Mouse (Mus musculus) midbrain, embryonic 10.5 days (tissue): ENCODE data around the gene Diablo. TPM values are rescaled to one million over a fixed set of nuclear protein-coding genes. Genes with fewer than 3 reads are reported as not detected.
"Not testable (repeated sequence)": the region's sequence is repeated elsewhere in the genome, so short reads cannot be mapped to it uniquely, and the experiment has no call there.

ENCODE experiments used
- DNase-seq: peaks from one replicate; pipeline ENCODE4 v3.0.0-alpha.2; 2017; ENCODE audit warnings: low spot score
- H3K27ac ChIP-seq: fragments of 300-500 bp; sonication (generic); replicated peaks from 2 replicates; pipeline ENCODE4 v1.5.1; 2016; ENCODE audit warnings: mild to moderate bottlenecking
- H3K27me3 ChIP-seq: fragments of 300-500 bp; sonication (generic); 2 replicates; pipeline ENCODE4 v1.6.1; 2016; ENCODE audit warnings: low read depth, mild to moderate bottlenecking; ENCODE audit not compliant: poor library complexity, severe bottlenecking
- H3K36me3 ChIP-seq: fragments of 300-500 bp; sonication (generic); 2 replicates; pipeline ENCODE4 v1.6.1; 2016; ENCODE audit warnings: mild to moderate bottlenecking, moderate library complexity
- H3K4me1 ChIP-seq: fragments of 300-500 bp; sonication (generic); 2 replicates; pipeline ENCODE4 v1.6.1; 2016
- H3K4me3 ChIP-seq: fragments of 300-500 bp; sonication (generic); 2 replicates; pipeline ENCODE4 v1.5.1; 2016; ENCODE audit warnings: mild to moderate bottlenecking, moderate library complexity
- H3K9me3 ChIP-seq: fragments of 300-500 bp; sonication (generic); replicated peaks from 2 replicates; pipeline ENCODE4 v1.6.1; 2016; ENCODE audit warnings: mild to moderate bottlenecking
- WGBS: fragments of 180-500 bp; shearing (Covaris S2); methylation state at CpG from one replicate; pipeline ENCODE4 v1.1.7; 2016; 5-methylcytosine and 5-hydroxymethylcytosine counted together
- polyA plus RNA-seq: library from polyadenylated mRNA; unstranded; fragments of >200 nt; fragmentation: Nextera tagmentation; extraction: Ambion mirVana; gene quantifications from 2 replicates; pipeline ENCODE4 v1.2.1, GENCODE M21; 2016

Gene Diablo
- polyA plus RNA-seq, 1 experiment from 2014 or later = 157 TPM

DNA sequence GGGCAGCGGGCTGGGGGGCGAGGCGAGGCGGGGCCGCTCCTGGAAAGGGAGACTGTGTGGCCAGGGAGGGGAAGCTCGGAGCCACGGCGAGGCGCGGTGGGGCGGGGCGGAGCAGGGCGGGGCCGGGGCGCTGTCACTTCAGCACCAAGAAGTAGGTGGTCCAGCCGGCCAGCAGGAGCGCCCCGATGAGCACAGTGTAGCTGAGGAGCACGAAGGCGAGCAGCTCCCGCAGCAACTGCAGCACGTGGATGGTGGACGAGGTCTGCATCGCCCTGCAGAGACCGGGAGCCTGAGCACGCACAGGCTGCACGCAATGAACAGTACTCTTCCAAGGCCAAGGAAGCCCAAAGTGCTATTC is 396 bp upstream of the Diablo start:
- H3K4me3 ChIP-seq = peak overlapping the region; percentile 99
- no peaks in the 10 kb centered on the region for H3K27me3 ChIP-seq
- under 1% methylated on average over 27 of the region's 27 CpGs for WGBS
- no peaks in the 10 kb centered on the region for H3K9me3 ChIP-seq
- DNase-seq = no peak
- H3K36me3 ChIP-seq = peaks cover 27% of the 10 kb centered on the region
- peak overlapping the region; percentile 91 for H3K27ac ChIP-seq
- peaks cover 36% of the 10 kb centered on the region for H3K4me1 ChIP-seq

DNA sequence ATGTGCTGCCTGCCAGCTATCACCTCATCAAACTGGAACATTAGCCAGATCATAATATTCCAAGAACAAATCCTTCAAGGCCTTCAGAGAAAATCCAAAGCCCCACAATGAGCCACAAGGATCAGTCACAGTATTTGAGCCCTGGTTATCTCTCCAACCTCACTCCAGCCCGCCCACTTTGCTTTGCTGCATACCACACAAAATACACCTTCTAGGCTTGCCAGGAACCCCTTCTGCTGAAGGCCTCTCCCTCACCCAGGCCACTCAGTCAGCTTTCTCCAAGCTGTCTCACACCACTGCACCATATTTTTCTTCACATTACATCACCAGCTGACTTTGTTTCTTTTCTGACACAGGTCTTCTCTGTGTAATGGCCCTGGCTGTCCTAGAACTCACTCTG is 1.8 kb downstream of the Diablo start:
- no peak for DNase-seq
- H3K27me3 ChIP-seq = no peaks in the 10 kb centered on the region
- no peaks in the 10 kb centered on the region for H3K9me3 ChIP-seq
- H3K4me3 ChIP-seq = no peak overlapping the region
- H3K36me3 ChIP-seq = peaks cover 32% of the 10 kb centered on the region
- peaks cover 36% of the 10 kb centered on the region for H3K4me1 ChIP-seq
- 86% methylated on average over 1 of the region's 1 CpGs for WGBS
- no peak overlapping the region for H3K27ac ChIP-seq

DNA sequence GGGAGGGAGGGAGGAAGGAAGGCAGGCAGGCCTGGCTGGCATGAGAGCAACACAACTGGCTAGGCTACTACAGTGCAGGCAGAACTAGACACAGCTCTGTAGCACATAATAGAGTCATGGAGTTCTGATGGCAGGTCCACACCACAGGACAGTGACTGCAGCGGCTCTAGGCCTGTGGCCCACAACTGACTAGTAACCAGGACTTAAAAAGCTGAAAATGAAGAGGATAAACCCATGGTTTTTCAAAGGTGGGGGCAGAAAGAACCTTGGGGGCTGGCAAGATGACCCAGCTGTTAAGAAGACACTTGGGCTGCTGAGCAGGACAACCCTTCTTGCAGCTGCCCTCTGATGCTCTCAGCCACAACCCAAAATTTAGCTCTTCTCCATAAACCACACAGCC is 2.4 kb downstream of the Diablo start:
- DNase-seq = no peak
- WGBS = 88% methylated on average over 1 of the region's 1 CpGs
- H3K27me3 ChIP-seq = no peaks in the 10 kb centered on the region
- peaks cover 36% of the 10 kb centered on the region for H3K4me1 ChIP-seq
- no peaks in the 10 kb centered on the region for H3K9me3 ChIP-seq
- H3K27ac ChIP-seq = no peak overlapping the region
- H3K36me3 ChIP-seq = peaks cover 36% of the 10 kb centered on the region
- no peak overlapping the region for H3K4me3 ChIP-seq

DNA sequence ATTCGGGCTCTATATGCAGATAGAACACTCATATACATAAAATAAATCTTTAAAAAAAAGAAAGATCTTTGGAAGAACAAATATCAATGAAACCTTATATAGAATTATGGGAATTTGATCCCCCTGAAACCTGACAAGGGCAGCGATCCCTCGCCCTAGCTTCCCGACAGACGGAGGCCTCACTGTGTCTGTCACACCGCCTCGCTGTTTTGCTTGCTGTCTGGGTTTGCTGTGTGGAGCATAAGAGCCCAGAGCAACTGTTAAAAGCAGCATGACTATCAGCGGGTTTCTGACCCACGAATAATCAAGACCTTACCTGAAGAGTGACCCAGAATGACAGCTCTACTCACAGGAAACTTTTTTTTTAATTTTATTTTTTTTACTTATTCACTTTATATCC is 3.3 kb downstream of the Diablo start:
- no peaks in the 10 kb centered on the region for H3K27me3 ChIP-seq
- no peaks in the 10 kb centered on the region for H3K9me3 ChIP-seq
- H3K4me1 ChIP-seq = peaks cover 36% of the 10 kb centered on the region
- no peak overlapping the region for H3K4me3 ChIP-seq
- H3K27ac ChIP-seq = no peak overlapping the region
- DNase-seq = no peak
- H3K36me3 ChIP-seq = peaks cover 45% of the 10 kb centered on the region
- WGBS = 89% methylated on average over 9 of the region's 9 CpGs

DNA sequence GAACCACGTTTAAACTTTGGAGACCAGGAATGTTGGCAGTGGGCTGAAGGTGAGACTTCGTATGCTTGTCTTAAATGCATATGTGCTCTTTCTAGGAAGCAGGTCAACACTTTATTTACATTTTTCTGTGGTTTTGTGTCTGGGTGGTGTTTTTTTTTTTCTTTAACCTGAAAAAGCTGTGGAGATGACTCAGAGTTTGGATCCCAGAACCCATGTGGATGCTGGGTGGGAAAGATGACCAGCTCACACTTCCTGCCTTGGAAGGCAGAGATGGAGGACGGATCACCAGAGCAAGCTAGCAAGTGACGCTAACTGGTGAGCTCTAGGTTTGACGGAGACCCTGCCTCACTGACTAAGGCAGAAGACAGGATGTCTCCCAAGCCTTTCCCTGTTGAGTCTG is 9.1 kb downstream of the Diablo start:
- no peaks in the 10 kb centered on the region for H3K9me3 ChIP-seq
- H3K36me3 ChIP-seq = peaks cover 94% of the 10 kb centered on the region
- peaks cover 9% of the 10 kb centered on the region; the same call in 1 of the 2 replicates for H3K27me3 ChIP-seq
- no peaks in the 10 kb centered on the region for H3K4me1 ChIP-seq
- H3K4me3 ChIP-seq = no peak overlapping the region
- WGBS = 86% methylated on average over 5 of the region's 5 CpGs
- H3K27ac ChIP-seq = no peak overlapping the region
- no peak for DNase-seq

DNA sequence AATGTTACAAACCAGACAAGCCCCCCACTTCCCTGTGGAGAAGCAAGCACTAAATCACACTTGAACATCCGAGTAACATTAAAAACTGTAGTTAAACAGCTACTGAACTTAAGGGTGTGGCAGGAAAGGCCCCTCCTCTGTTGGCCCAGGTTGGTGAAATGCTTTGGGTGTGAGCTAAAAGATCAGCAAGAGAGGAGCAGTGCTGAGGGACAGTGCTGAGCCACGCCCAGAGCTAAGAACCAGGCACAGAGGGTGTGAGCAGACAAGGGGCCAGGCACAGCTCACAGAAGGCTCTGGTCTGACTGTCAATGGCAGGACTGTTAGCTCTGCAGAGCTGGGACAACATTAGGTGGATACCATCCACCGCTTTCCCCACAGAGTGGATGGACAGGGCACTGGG is 11.9 kb downstream of the Diablo start:
- H3K36me3 ChIP-seq = peaks cover 66% of the 10 kb centered on the region
- H3K4me3 ChIP-seq = no peak overlapping the region
- H3K4me1 ChIP-seq = peaks cover 22% of the 10 kb centered on the region
- WGBS = 86% methylated on average over 3 of the region's 3 CpGs
- no peak overlapping the region for H3K27ac ChIP-seq
- peaks cover 28% of the 10 kb centered on the region for H3K27me3 ChIP-seq
- DNase-seq = no peak
- H3K9me3 ChIP-seq = no peaks in the 10 kb centered on the region

DNA sequence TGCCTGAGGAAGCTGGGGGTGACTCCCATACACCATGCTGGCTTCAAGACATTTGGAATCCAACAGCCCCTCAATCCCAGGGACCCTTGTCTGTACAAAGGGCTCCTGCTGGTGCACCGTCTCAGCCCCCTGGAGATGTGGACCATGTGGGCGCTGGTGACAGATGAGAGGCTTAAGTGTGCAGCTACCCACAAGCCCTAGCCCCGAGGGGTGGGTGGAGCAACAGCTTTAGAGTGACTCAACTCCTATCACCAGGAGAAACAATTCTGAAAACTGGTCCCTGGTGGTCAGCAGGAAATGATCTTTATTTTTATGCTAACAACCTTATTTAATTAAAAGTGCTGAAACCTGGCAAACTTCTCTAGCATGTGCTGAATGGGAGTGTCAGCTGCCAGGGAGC is 12.6 kb downstream of the Diablo start:
- not testable (repeated sequence) for H3K4me3 ChIP-seq, H3K9me3 ChIP-seq, H3K27ac ChIP-seq, DNase-seq
- Histone ChIP-seq H3K36me3 (peaks cover 60% of the 10 kb centered on the region), H3K4me1 (peaks cover 22% of the 10 kb centered on the region), H3K27me3 (peaks cover 34% of the 10 kb centered on the region)
- WGBS = 90% methylated on average over 3 of the region's 3 CpGs

DNA sequence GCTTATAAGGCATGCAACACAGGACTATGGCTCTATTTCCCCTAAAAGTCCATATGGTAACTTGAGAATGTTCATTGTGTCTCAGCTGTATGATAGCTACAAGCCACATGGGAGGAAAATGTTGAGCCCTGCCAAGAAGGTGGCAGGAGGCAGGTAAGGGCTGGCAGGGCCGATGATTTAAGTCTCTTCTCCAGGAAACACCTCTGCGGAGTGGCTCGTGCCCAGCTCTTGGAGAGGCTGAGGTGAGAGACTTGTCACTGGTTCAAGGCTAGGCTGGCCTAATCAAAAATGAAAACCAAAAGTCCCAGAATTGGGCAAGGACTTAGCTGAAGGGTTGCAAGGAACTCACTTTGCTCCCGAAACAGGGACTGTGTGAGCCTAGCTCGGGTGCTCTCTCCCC is 13.8 kb downstream of the Diablo start, which contains the start of gene B3gnt4:
Gene B3gnt4 (plus strand): TSS at position 301 of the 400 bp plus-strand sequence.
- Histone ChIP-seq H3K36me3 (peaks cover 47% of the 10 kb centered on the region), H3K27ac (no peak within 1 kb of the TSS), H3K27me3 (peaks cover 39% of the 10 kb centered on the region), H3K4me1 (peaks cover 22% of the 10 kb centered on the region), H3K9me3 (no peaks in the 10 kb centered on the region), H3K4me3 (no peak within 1 kb of the TSS; the same call in 1 of the 2 replicates)
- no peak for DNase-seq
- 90% methylated on average over 5 of the region's 5 CpGs for WGBS

DNA sequence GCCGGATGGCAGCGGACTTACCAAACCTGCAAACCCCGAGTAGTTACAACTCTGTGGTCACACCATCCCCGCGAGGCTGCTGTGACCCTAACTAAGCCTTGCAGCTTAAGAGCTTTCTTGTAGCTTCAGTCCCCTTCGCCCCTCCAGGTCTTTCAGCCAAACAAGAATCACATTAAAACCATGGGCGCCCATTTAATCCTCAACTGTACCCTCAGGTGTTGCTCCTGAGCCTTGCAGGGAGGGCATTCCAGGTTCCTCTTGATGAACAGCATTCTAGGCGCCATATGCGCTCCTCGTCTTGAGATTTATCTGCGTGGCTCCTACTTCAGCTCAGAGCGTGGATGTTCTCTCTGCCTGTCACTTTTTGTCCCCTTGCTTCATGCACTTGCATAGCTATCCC is 15.1 kb downstream of the Diablo start:
- peaks cover 34% of the 10 kb centered on the region for H3K36me3 ChIP-seq
- H3K4me3 ChIP-seq = peak overlapping the region; percentile 68
- peaks cover 23% of the 10 kb centered on the region for H3K4me1 ChIP-seq
- 10% methylated on average over 12 of the region's 12 CpGs for WGBS
- no peak for DNase-seq
- H3K9me3 ChIP-seq = no peaks in the 10 kb centered on the region
- peaks cover 39% of the 10 kb centered on the region for H3K27me3 ChIP-seq
- H3K27ac ChIP-seq = peak overlapping the region; percentile 84

DNA sequence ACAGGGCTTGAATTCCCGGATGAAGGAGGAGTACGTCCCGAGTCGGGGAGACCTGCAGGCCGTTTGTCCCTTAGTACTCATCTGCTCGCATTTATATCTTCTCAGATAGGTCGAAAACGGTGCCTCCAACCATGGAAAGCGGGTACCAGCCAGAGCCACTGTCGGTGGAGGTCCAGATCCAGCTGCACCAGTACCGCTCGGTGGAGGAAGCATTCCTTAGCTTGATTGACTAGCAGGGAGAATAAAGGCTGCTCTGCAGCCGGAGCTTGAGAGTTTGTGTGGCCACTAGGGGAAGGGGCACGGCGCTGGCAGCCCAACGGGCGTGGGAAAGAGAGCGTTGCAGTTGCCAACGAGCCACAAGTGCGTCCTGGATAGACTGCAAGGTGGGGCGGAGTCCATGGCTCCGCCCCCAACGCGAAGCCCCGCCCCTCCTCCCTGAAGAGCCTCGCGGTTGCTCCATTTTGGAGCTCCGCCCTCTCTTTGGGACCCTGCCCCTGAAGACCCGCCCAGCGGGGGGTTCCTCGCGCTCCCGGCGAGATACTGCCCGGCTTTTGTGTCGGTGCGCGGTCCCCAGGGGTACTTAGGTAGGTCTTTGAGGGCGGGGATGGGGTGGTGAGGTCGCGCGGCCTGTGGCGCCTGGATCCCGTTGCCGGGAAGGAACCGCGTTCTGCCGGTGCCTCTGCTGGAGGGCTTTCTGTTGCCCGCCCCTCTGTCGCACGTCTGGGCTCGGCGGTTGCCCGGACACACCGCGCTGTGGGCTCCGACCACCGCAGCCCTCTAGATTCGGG is 15.8 kb downstream of the Diablo start:
- H3K9me3 ChIP-seq = no peaks in the 10 kb centered on the region
- peaks cover 29% of the 10 kb centered on the region for H3K36me3 ChIP-seq
- peak overlapping the region; percentile 68 for H3K4me3 ChIP-seq
- DNase-seq = peak; percentile 92
- H3K27ac ChIP-seq = peak overlapping the region; percentile 84
- peaks cover 39% of the 10 kb centered on the region for H3K27me3 ChIP-seq
- peaks cover 29% of the 10 kb centered on the region for H3K4me1 ChIP-seq
- WGBS = 1% methylated on average over 59 of the region's 59 CpGs

DNA sequence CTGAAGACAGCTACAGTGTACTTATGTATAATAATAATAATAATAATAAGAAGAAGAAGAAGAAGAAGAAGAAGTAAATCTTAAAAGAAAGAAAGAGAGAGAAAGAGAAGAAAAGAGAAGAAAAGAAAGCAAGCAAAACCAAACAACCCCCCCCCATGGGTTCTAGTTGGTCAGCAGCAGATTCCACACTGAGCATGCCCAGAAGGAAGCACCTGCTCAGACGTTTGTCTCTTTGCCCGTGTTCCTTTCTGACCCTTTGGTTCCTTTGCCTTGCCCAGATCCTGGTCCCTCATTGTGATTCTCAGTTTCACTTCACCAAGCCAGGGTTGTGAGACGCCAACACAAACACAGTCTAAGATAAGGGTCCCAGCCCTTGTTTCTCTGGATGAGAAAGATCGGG is 22.0 kb downstream of the Diablo start:
- Histone ChIP-seq H3K9me3 (no peaks in the 10 kb centered on the region), H3K4me3 (no peak overlapping the region), H3K4me1 (peaks cover 22% of the 10 kb centered on the region), H3K36me3 (no peaks in the 10 kb centered on the region), H3K27me3 (peaks cover 21% of the 10 kb centered on the region), H3K27ac (no peak overlapping the region)
- WGBS = 88% methylated on average over 4 of the region's 4 CpGs
- no peak for DNase-seq

DNA sequence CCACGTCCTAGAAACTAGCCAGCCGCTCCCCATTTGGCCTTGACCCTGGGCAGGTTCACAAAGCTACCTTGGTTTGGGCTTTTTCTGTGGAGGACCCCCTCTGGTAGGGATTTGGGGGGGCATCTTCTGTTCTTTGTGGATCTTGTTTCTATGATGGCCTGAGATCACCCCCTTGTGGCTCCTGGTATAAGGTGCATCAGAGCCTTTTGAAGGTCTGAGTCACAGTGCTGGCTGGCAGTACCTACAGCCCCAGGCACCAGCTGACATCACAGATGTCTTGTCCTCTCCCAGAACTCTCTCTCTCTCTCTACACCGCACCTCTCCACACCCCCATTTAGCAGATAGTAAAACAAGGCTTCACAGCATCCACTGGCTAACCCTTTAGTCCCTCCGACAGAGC is 24.3 kb downstream of the Diablo start:
- WGBS = 51% methylated on average over 4 of the region's 4 CpGs
- DNase-seq = no peak

DNA sequence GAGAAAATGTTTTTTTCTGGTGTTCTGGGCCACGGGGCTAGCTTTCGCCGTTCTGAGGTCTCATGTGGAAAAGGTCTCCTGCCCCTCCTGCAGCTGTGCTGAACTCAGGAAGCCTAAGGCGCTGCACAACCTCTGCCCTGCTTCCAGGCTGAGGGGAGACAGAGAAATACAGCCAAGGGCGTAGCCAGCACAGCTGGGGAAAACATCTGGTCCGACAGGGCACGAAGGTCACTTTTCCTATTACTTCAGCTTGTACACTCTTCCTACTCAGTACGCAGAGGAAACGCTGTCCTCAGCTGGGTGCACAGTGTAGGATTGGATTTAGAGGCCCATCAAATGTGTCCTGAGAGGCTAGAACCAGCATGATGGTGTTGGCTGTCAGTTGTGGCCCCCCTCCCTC is 34.0 kb downstream of the Diablo start:
- peaks cover 12% of the 10 kb centered on the region for H3K27me3 ChIP-seq
- 67% methylated on average over 9 of the region's 9 CpGs for whole genome bisulfite sequencing
- H3K4me3 ChIP-seq = 0 out of 2 replicates have a peak overlapping the region, but pooled peaks have one; percentile 51
- peaks cover 13% of the 10 kb centered on the region for H3K4me1 ChIP-seq
- H3K9me3 ChIP-seq = no peaks in the 10 kb centered on the region
- no peak for DNase-seq
- no peak overlapping the region for H3K27ac ChIP-seq
- no peaks in the 10 kb centered on the region for H3K36me3 ChIP-seq

More for the DNA sequence above, 24.3 kb downstream of the Diablo start:
- Histone ChIP-seq H3K9me3 (no peaks in the 10 kb centered on the region), H3K4me1 (peaks cover 27% of the 10 kb centered on the region), H3K27ac (no peak overlapping the region), H3K4me3 (no peak overlapping the region), H3K27me3 (peaks cover 16% of the 10 kb centered on the region), H3K36me3 (no peaks in the 10 kb centered on the region)
